Mouse (Mus musculus) midbrain, postnatal 0 days (tissue): ENCODE results near the gene Zic2. TPM values are rescaled to one million over a fixed set of nuclear protein-coding genes. Genes with fewer than 3 reads are reported as not detected.

Experiments
- ATAC-seq: fragments of 200-750 bp; cut with Nextera tagmentation; 2 replicates; pipeline ENCODE4 v1.8.0; 2017; ENCODE audit warnings: moderate number of reproducible peaks, mild to moderate bottlenecking, moderate TSS enrichment, moderate library complexity; ENCODE audit not compliant: low FRiP score
- DNase-seq: peaks from one replicate; pipeline ENCODE4 v3.0.0-alpha.2; 2015; ENCODE audit warnings: low spot score
- H3K27ac ChIP-seq: fragments of 300-500 bp; sonication (generic); 2 replicates; pipeline ENCODE4 v1.5.1; 2014; ENCODE audit warnings: low read depth, mild to moderate bottlenecking, low read length, mixed read lengths
- H3K27me3 ChIP-seq: fragments of 300-500 bp; sonication (generic); 2 replicates; pipeline ENCODE4 v1.6.1; 2014; ENCODE audit warnings: low read length, control low read depth, mixed read lengths; ENCODE audit not compliant: insufficient read depth
- H3K36me3 ChIP-seq: fragments of 300-500 bp; sonication (generic); 2 replicates; pipeline ENCODE4 v1.6.1; 2014; ENCODE audit warnings: low read length, control low read depth, mixed read lengths; ENCODE audit not compliant: insufficient read depth
- H3K4me1 ChIP-seq: fragments of 300-500 bp; sonication (generic); 2 replicates; pipeline ENCODE4 v1.6.1; 2014; ENCODE audit warnings: mild to moderate bottlenecking, control low read depth, antibody characterized with exemption, low read length, mixed read lengths; ENCODE audit not compliant: insufficient read depth
- H3K4me2 ChIP-seq: fragments of 300-500 bp; sonication (generic); 2 replicates; pipeline ENCODE4 v1.6.1; 2014; ENCODE audit warnings: low read depth, mild to moderate bottlenecking, low read length, mixed read lengths; ENCODE audit not compliant: poor library complexity, severe bottlenecking
- H3K4me3 ChIP-seq: fragments of 300-500 bp; sonication (generic); 2 replicates; pipeline ENCODE4 v1.5.1; 2014; ENCODE audit warnings: low read depth, mild to moderate bottlenecking, low read length, moderate library complexity
- H3K9ac ChIP-seq: fragments of 300-500 bp; sonication (generic); replicated peaks from 2 replicates; pipeline ENCODE4 v1.6.1; 2014; ENCODE audit warnings: mild to moderate bottlenecking, low read length, moderate library complexity, mixed read lengths; ENCODE audit not compliant: poor library complexity, severe bottlenecking
- H3K9me3 ChIP-seq: fragments of 300-500 bp; sonication (generic); 2 replicates; pipeline ENCODE4 v1.6.1; 2016; ENCODE audit warnings: low read length, control low read depth
- CTCF ChIP-seq: IDR thresholded peaks from 2 replicates; pipeline ENCODE4 v1.5.1; 2016; ENCODE audit warnings: antibody characterized with exemption, mild to moderate bottlenecking
- WGBS: fragments of 180-500 bp; shearing (Covaris S2); extraction: QIAGEN DNeasy Blood & Tissue Kit; methylation state at CpG from one replicate; pipeline ENCODE4 v1.1.7; 2014; 5-methylcytosine and 5-hydroxymethylcytosine counted together
- polyA plus RNA-seq: library from polyadenylated mRNA; unstranded; fragments of >200 nt; fragmentation: Nextera tagmentation; extraction: Ambion mirVana; gene quantifications from 2 replicates; pipeline ENCODE4 v1.2.1, GENCODE M21; 2015
- total RNA-seq: library from RNA; depleted of rRNA; stranded (reverse); fragments of >200 nt; gene quantifications from 2 replicates; pipeline ENCODE4 v1.2.3, GENCODE M21; 2014

The Zic2 gene
- total and polyA plus RNA-seq, 2 experiments from 2014 or later = 13.9 to 106 TPM

- no peak for TF ChIP-seq CTCF
- Histone ChIP-seq H3K4me2 (peak overlapping the region; percentile 2), H3K9ac (no peak overlapping the region), H3K27me3 (peaks cover 32% of the 10 kb centered on the region), H3K9me3 (no peaks in the 10 kb centered on the region), H3K27ac (no peak overlapping the region), H3K4me1 (peaks cover 3% of the 10 kb centered on the region; the same call in 1 of the 2 replicates), H3K4me3 (no peak overlapping the region), H3K36me3 (no peaks in the 10 kb centered on the region)
- no peak for ATAC-seq
- peak; percentile 13 for DNase-seq
- WGBS = 14% methylated on average over 28 of the region's 28 CpGs
Observed at GRCm38 (mm10) chr14:122468971-122469755, 6.1 kb upstream of the Zic2 start.

- ATAC-seq = no peak
- Histone ChIP-seq H3K36me3 (no peaks in the 10 kb centered on the region), H3K27me3 (peaks cover 28% of the 10 kb centered on the region), H3K9me3 (no peaks in the 10 kb centered on the region), H3K4me1 (no peaks in the 10 kb centered on the region), H3K4me3 (no peak overlapping the region), H3K9ac (no peak overlapping the region), H3K27ac (peak overlapping the region; percentile 38; the same call in 1 of the 2 replicates), H3K4me2 (peak overlapping the region; percentile 16; the same call in 1 of the 2 replicates)
- no peak for TF ChIP-seq CTCF
- whole genome bisulfite sequencing = 9% methylated on average over 31 of the region's 31 CpGs
- peak; percentile 15 for DNase-seq
Observed at GRCm38 (mm10) chr14:122471449-122472085, 3.7 kb upstream of the Zic2 start.

- peak overlapping the region; percentile 18 for H3K4me3 ChIP-seq
- peaks cover 28% of the 10 kb centered on the region for H3K27me3 ChIP-seq
- H3K4me2 ChIP-seq = peak overlapping the region; percentile 42
- TF ChIP-seq CTCF = no peak
- H3K9me3 ChIP-seq = no peaks in the 10 kb centered on the region
- H3K27ac ChIP-seq = 0 out of 2 replicates have a peak overlapping the region, but pooled peaks have one; percentile 55
- no peaks in the 10 kb centered on the region for H3K36me3 ChIP-seq
- no peak overlapping the region; the same call in 1 of the 2 replicates for H3K9ac ChIP-seq
- no peak for ATAC-seq
- H3K4me1 ChIP-seq = no peaks in the 10 kb centered on the region
- 5% methylated on average over 13 of the region's 13 CpGs for WGBS
- no peak for DNase-seq
Observed at GRCm38 (mm10) chr14:122472161-122472560, 3.1 kb upstream of the Zic2 start.

GRCm38 (mm10) chr14:122472647-122473046, 2.6 kb upstream of the Zic2 start:
- no peak overlapping the region; the same call in 1 of the 2 replicates for H3K4me3 ChIP-seq
- TF ChIP-seq CTCF = no peak
- no peaks in the 10 kb centered on the region for H3K9me3 ChIP-seq
- no peak for DNase-seq
- H3K27me3 ChIP-seq = peaks cover 28% of the 10 kb centered on the region
- WGBS = 16% methylated on average over 5 of the region's 5 CpGs
- H3K36me3 ChIP-seq = no peaks in the 10 kb centered on the region
- no peak for ATAC-seq
- H3K4me2 ChIP-seq = peak overlapping the region; percentile 42; the same call in 1 of the 2 replicates
- no peak overlapping the region for H3K9ac ChIP-seq
- H3K27ac ChIP-seq = no peak overlapping the region
- no peaks in the 10 kb centered on the region for H3K4me1 ChIP-seq

- Histone ChIP-seq H3K4me2 (peak overlapping the region; percentile 42), H3K4me1 (no peaks in the 10 kb centered on the region), H3K9ac (no peak overlapping the region), H3K36me3 (no peaks in the 10 kb centered on the region), H3K27ac (peak overlapping the region; percentile 62), H3K27me3 (peaks cover 22% of the 10 kb centered on the region), H3K9me3 (no peaks in the 10 kb centered on the region), H3K4me3 (peak overlapping the region; percentile 47)
- ATAC-seq (no peak), DNase-seq (no peak)
- 10% methylated on average over 17 of the region's 17 CpGs for WGBS
- TF ChIP-seq CTCF = no peak
Observed at GRCm38 (mm10) chr14:122473211-122473751, 2.0 kb upstream of the Zic2 start.
